Mouse (Mus musculus) MEL-GATA-1-ER (cell line): Measurements from ENCODE around the gene Fsip1.
A peak's percentile ranks its signal among the peaks of the same experiment; 100 is the strongest.

Experiments
- DNase-seq: peaks from one replicate; pipeline ENCODE4 v3.0.0-alpha.2; 2012; ENCODE audit warnings: low read depth; ENCODE audit errors: extremely low read depth

Gene Fsip1

GRCm38 (mm10) chr2:118257094-118257493, 328 bp upstream of the Fsip1 start:
- DNase-seq = no peak

- DNase-seq = no peak
Measured at GRCm38 (mm10) chr2:118254516-118254915, 2.2 kb downstream of the Fsip1 start.

DNA sequence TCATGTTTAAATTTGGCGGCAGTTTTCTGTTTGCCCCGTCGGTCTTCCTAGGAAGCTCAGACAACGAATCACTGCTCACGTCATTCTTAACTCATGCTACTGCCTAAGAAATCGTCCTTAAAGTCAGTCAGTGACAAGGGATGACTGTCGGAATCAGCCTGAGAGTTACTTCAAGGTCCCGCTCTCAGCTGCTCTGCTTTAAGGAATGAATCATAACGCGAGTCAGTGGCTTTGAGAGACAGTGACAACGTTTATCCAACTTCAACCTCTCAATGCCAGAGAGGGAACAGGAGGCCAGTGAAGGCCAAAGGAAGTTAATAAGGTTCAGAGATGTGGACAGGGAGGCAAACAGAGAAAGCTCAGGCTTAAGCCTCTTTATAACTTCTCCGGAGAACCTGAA, 7.8 kb downstream of the Fsip1 start:
- DNase-seq = no peak

DNA sequence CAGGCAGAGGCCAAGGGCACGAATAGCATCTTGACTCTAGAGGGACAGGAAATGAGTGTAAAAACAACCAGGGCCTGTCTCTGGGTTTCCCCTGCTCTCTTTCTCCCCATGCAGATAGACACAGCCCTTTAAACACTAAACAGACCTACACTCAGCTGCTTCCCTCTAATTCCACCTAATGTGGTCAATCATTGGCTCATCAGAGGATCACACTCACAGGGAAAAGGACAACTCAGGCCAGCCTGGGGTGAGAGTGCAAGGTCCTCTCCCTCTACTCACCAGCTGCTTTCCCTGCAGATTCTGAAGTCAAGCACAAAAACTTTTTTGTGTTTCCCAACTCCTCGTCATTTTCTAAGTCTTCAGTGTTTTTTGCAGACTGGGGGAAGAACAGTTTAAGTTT, 8.8 kb downstream of the Fsip1 start:
- DNase-seq = no peak

GRCm38 (mm10) chr2:118245914-118246313, 10.9 kb downstream of the Fsip1 start:
- DNase-seq = peak; percentile 44

GRCm38 (mm10) chr2:118236196-118236595, 20.6 kb downstream of the Fsip1 start:
- no peak for DNase-seq

DNA sequence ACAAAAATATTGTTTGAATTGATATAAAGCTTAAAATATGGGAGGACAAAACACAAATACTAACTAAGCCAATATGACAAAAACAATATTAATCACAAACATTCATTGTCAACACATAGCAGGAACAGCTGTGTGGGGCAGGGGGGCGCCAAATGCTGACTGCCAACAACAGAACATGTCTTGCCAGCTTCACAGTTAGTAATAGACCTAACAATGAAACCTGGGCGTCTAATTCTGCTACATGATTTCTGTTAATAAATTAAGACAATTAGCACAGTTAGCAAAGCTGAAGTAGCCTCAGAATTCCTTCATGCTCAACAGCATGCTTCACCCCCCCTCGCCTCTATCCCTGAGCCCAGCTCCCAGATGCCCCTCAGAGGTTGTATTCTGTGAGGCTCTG, 21.2 kb downstream of the Fsip1 start:
- no peak for DNase-seq

DNA sequence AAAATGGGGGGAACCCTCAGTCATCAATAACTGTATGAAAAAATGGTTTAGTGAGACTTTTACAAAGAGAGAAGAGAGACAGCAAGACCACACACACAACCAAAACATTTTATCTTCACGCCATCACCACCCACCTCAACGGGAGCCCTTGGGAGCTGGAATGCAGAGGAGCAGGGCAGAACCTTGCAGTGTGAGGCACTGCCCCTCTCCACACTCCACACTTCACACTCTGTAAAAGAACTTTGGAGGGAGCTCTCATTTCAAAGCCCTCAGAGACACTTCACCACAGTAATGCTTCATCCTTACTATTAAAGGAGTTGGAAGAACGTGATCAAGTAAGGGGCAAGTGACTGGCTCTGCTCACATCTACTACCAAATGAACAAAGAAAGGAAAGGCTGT, 26.2 kb downstream of the Fsip1 start:
- DNase-seq = no peak

DNA sequence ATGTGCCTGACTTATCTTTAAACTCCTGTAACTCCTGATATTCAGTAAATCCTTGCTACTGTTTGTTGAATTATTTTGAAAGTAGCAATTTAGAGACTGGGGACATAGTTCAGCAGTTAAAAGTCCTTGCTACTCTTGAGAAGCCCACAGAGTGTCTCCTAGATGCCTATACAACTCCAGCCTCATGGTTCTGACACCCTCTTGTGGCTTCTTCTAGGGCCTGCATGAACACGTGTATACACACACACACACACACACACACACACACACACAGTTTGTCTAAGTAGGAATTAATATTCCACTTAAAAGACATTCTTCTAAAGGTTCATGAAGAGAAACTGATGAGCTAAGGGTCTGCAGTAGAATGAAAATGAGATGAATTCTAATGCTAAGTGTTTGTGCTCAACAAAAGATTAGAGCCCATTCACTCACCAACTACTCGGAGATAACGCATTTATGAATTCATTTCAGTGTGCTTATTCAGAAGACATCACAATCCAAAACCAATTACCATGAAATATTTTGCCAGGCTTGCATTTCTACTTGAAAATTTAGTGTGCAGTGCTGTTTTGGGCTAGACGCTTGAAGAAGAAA, 28.2 kb downstream of the Fsip1 start:
- no peak for DNase-seq

DNA sequence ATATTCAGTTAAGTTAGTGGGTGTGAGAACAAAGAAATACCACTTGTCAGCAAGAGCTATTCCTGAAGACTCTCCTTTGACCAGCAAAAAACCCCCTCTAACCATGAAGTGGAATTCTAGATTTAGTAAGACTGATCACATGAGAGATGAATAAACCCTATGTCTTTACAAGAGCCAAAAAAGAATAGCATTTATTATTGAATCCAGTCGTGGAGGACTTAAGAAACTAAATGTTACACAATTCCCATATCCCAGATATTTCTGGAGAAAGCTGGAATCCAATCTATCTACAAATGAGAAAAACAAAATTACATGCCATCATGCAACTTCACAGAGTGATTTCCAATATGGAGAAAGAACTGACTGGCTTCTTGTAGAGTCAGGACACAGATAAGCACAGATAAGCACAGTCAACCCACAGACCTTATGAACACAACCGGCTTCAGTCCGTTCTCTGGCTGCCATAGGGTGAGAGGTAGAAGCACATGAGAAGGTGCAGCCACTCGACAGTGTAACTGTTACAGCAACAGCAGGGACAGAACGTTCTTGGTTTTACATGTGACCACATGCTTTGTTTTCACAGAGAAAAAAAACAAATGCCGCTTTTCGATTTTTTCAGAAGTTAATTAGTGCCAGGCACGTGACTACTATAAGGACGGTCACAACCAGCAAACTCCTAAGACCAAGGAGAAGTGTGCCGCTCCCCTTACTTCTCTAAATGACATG, 31.3 kb downstream of the Fsip1 start:
- DNase-seq = no peak

DNA sequence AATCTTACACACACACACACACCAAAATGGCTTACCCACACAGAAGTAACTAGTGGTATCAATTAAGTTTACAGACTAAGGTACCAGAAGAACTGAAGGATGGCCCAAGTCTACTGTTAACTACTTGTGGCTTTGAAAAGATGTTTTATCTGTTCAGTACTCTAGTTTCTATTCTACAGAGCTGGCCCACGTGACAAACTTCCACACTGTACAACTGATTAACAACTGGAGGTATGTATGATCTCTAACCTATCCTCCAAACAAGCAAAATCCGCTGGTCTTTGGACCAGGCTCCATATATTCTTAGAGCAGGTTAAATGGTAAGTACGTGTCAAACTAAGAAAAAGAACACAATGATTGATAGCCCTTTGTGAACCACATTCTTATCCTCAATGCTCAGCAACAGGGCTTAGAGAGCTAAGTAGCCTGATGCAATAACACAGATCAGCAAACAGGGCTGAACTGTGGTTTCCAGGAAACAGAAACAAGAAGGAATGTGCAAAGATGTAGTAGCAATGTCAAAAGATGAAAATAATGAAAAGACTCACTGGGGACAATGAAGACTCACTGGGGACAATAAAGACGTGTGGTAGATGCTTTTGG, 38.7 kb downstream of the Fsip1 start:
- DNase-seq = no peak

- DNase-seq = no peak
Measured at GRCm38 (mm10) chr2:118209712-118210111, 47.1 kb downstream of the Fsip1 start.

GRCm38 (mm10) chr2:118208651-118209050, 48.1 kb downstream of the Fsip1 start:
- DNase-seq = no peak

DNA sequence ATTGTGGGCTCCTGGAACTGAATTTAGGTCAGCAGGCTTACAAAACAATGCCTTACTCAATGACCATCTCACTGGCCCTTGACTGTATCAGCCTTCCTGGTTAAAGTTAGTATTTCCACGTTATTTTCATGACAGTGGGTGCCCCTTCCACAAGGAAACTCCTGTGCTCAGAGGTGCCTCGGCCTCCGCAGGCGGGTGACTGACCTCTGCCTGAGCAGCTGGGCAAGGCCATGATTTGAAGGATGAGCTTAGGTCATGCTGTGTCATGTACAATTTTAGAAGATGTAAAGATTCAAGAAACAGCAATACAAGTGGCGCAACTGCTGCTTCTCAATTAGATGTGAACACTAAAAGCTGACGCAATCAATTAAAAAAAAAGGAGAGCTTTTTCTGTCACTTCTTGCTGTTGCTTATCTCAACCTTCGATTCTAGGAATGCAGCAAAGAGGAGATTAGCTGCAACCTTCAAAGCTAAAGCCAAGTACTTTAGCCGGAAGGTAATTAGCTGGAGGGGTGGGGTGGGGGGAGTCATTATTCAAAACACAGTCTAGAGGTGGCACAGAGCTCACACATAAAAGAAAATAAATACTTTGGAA, 50.7 kb downstream of the Fsip1 start:
- DNase-seq = no peak

DNA sequence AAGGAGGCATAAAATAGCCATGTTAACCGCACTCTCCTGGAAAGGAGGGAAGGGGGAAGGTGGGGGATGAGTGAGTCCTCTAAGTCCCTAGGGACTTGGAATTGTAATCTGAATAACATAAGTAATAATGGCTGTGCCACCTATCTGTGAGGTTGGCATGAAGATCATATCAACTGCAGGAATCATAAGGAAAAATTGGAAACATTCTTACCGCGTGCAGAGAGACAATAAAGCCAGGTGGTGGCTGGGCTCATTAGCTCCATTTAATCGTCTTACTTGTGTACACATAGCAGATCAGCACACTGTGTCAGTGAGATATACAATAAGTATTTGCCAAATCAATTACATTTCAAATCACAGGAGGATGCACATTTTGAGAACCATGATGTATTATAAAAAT, 52.1 kb downstream of the Fsip1 start:
- DNase-seq = no peak

- DNase-seq = no peak
Measured at GRCm38 (mm10) chr2:118203739-118204461, 52.9 kb downstream of the Fsip1 start.

DNA sequence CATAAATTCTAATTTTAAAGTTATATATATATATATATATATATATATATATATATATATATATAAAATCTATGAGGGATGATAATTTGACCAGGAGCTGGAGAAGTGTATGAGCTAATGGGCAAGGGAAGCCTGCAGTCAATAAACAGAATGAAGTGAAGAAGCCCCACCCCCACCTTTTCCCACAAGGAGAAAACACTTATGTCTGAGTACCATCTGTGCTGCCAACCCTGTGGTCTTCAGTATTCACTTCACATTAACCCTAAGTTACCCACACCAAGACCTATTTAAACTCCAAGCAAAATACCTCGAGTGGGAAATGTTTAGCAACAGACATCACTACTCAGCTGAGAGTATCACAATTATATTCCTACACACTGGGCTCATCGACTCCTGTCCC, 53.8 kb downstream of the Fsip1 start:
- DNase-seq = no peak

DNA sequence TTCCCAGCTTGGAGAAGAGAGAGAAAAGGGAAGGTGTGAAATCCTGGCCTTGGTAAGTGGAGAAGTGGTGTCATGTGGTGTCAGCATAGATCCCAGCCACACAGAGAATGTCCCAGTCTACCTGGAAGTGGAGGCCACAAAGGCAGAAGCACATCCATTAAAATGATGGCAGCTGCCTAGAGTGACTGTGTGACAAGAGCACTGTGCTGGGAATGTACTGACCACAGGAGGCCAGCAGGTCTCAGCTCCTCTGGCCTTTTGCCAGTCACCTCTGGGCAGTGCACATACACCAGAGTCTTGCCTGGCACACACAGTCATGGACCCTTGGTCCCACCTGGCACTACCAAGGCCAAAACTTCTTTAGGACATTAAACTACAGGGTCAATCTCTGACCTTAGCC, 54.8 kb downstream of the Fsip1 start:
- no peak for DNase-seq

DNA sequence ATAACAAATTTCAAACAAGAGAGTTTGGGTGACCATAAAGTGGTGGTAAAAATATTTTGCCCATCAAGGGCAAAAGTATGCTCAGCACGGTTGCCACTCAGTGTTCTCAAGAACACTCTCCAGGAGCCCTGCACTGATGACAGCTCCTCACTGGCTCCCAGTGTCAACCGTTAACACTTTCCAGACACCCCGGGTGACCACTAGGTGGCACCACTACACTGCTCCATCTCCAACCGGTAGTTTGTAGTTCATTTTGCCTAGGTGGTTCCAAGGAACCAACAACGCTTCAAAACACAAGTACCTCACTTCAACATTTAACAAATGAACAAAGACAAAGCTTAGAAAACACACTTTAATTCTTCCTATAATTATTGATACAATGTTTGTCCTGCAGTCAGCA, 56.9 kb downstream of the Fsip1 start:
- DNase-seq = peak; percentile 36

DNA sequence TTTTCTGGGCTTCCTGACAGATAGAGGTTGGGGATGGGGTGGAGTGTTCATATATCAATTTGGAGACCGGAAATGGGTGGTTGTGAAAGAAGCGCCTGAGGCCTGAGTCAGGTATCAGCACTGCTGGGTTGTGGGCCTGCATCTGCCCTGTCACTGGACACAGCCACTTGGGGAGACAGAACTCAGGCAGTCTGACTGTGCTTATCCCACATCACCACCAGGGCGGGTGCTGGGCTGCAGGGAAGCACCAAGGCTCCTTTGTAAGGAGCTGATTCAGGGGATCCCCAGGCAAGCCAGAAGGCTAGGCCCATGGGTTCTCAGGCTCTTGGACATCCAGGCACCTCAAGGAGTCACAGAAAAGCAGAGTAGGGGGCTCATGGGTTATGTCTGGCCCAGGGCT, 59.8 kb downstream of the Fsip1 start:
- DNase-seq = no peak

DNA sequence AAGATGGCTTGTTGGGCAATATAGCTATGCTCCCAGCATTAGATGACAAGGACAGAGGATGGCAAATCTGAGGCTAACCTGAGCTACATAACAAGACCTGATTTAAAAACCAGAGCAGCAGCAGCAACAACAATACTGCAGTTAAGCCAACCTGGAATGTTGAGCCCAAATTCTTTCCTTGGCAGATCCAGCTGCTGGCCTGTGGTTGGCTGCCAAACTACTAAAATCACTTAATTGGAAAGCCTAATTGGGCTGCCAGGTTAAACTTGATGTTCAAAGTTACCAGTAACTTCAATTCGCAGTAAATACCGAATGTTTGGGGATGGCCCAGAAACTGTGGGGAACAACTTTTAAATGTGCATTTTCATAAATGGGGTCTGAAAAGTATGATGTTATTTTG, 74.6 kb downstream of the Fsip1 start:
- DNase-seq = no peak
